Mouse (Mus musculus) olfactory bulb, adult 2 months (tissue): ENCODE data around the gene Hectd4.
"Not testable (repeated sequence)": the region's sequence is repeated elsewhere in the genome, so short reads cannot be mapped to it uniquely, and the experiment has no call there.

ENCODE experiments used
- CTCF ChIP-seq: fragments of 200-500 bp; IDR thresholded peaks from 2 replicates; pipeline ENCODE4 v1.5.1; 2012; ENCODE audit warnings: low read depth, mild to moderate bottlenecking, low read length, moderate library complexity; ENCODE audit not compliant: insufficient read depth
- POLR2A ChIP-seq: fragments of 200-500 bp; IDR thresholded peaks from 2 replicates; pipeline ENCODE4 v1.6.1; 2012; ENCODE audit warnings: mild to moderate bottlenecking, low read depth, low read length, moderate library complexity; ENCODE audit not compliant: insufficient read depth

DNA sequence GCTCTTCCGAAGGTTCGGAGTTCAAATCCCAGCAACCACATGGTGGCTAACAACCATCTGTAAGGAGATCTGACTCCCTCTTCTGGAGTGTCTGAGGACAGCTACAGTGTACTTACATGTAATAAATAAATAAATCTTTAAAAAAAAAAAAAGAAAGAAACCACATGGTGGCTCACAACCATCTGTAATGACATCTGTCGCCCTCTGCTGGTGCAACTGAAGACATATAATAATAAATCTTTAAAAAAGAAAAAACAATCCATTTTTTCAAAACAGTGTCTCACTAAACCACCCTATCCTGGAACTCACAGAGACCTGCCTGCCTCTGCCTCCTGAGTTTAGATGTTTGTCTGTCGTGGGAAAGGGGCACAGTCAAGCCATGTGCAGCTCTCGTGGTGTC, 157.0 kb downstream of the Hectd4 start:
- not testable (repeated sequence) for TF ChIP-seq CTCF, POLR2A
